Mouse (Mus musculus): ENCODE measurements at regions not wholly inside any gene's neighbourhood (a gene's known extent, or its start where the extent isn't known, plus 50 kb on each side); places are given as distances from the start of the nearest gene placed in this dataset.

DNA sequence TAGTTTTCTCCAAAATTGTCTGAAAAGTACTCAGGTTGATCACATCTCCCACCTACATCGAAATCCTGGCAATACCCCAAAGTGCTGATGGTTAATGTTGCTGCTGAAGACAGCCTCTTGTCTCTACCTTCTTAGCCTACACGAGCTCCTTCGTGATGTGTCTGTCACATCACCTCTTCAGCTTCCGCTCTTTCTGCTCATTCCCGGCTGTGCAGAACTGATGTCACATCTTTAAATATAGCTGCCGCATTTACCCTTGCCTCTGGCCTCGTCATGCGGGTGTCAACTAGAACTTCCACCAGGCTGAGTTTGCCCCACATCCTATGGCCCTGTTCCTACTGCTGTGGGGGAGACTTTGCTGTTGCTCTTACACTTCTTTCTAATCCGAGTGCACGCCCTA, 133.2 kb downstream of the Gm10260 start:
- no peak overlapping the region for H3K9ac ChIP-seq (ENCODE audit: control insufficient read depth, low read depth, low read length, poor library complexity, severe bottlenecking)
- H3K9me3 ChIP-seq (replicated peaks; ENCODE audit: insufficient read depth, low read length), result no peaks in the 10 kb centered on the region
- H3K27ac ChIP-seq (ENCODE audit: control insufficient read depth, low read depth, low read length), result no peak overlapping the region
- no peak overlapping the region for H3K4me3 ChIP-seq (ENCODE audit: control insufficient read depth in 1 of 2, insufficient read depth in 1 of 2, low read depth in 2 of 2, low read length in 2 of 2)
- H3K36me3 ChIP-seq (ENCODE audit: control insufficient read depth in 1 of 2, insufficient read depth in 2 of 2, low read length in 2 of 2), result no peaks in the 10 kb centered on the region
- no peak for DNase-seq (ENCODE audit: low read depth, low spot score)
- no peaks in the 10 kb centered on the region for H3K27me3 ChIP-seq (ENCODE audit: control insufficient read depth in 1 of 2, insufficient read depth in 2 of 2, low read length in 2 of 2)
- H3K79me2 ChIP-seq (ENCODE audit: control insufficient read depth, insufficient read depth, low read length, poor library complexity), result no peaks in the 10 kb centered on the region
- TF ChIP-seq POLR2AphosphoS2 (IDR thresholded peaks at IDR 0.05; ENCODE audit: low read length) (no peak), BHLHE40 (IDR thresholded peaks at IDR 0.05; ENCODE audit: borderline replicate concordance, low read depth, low read length) (no peak), MEF2A (IDR thresholded peaks at IDR 0.05; ENCODE audit: extremely low read depth, insufficient replicate concordance, low read depth, low read length, poor library complexity, severe bottlenecking) (no peak), TCF12 (IDR thresholded peaks at IDR 0.05; ENCODE audit: low read depth, low read length) (no peak), E2F4 (IDR thresholded peaks at IDR 0.05; ENCODE audit: borderline replicate concordance, low read depth, low read length) (no peak), MAFK (IDR thresholded peaks at IDR 0.05; ENCODE audit: borderline replicate concordance, low read depth, low read length) (no peak), ZKSCAN1 (IDR thresholded peaks at IDR 0.05; ENCODE audit: low read depth, low read length) (no peak), HCFC1 (IDR thresholded peaks at IDR 0.05; ENCODE audit: low read depth, low read length) (no peak), ETS1 (IDR thresholded peaks at IDR 0.05; ENCODE audit: low read depth, low read length) (no peak), ZNF384 (IDR thresholded peaks at IDR 0.05; ENCODE audit: low read depth, low read length) (no peak), CHD1 (IDR thresholded peaks at IDR 0.05; ENCODE audit: low read depth, low read length) (no peak), MYB (IDR thresholded peaks at IDR 0.05; ENCODE audit: low read depth, low read length) (no peak), RAD21 (IDR thresholded peaks at IDR 0.05; ENCODE audit: low read depth, low read length) (no peak), NELFE (IDR thresholded peaks at IDR 0.05; ENCODE audit: low read depth, low read length) (no peak)
- no peaks in the 10 kb centered on the region for H3K4me1 ChIP-seq (ENCODE audit: control insufficient read depth in 1 of 2, insufficient read depth in 2 of 2, low read length in 2 of 2)

DNA sequence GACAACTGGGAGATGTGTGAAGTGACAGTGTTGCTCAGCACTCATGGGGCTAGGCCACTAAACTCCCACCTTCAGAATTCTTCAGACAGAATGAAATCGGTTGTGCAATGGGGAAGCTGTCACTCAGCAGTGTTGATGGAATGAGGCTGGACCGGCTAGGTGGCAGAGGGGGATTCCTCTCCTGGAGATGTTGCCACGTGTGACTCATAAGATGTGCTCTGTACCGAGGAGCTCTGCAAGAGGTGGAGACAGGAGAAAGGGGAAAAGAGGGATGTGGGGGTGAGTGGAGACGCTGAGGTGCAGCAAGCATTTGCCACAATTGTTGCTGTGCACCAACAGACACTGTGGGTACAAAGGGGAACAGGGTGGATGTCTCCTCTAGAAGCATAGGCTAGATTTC, 133.6 kb downstream of the Gm10260 start:
- DNase-seq (ENCODE audit: low read depth, low spot score), result no peak
- Histone ChIP-seq H3K9me3 (replicated peaks; ENCODE audit: insufficient read depth, low read length) (no peaks in the 10 kb centered on the region), H3K27ac (ENCODE audit: control insufficient read depth, low read depth, low read length) (no peak overlapping the region), H3K4me3 (ENCODE audit: control insufficient read depth in 1 of 2, insufficient read depth in 1 of 2, low read depth in 2 of 2, low read length in 2 of 2) (no peak overlapping the region), H3K9ac (ENCODE audit: control insufficient read depth, low read depth, low read length, poor library complexity, severe bottlenecking) (no peak overlapping the region), H3K4me1 (ENCODE audit: control insufficient read depth in 1 of 2, insufficient read depth in 2 of 2, low read length in 2 of 2) (no peaks in the 10 kb centered on the region), H3K27me3 (ENCODE audit: control insufficient read depth in 1 of 2, insufficient read depth in 2 of 2, low read length in 2 of 2) (no peaks in the 10 kb centered on the region), H3K36me3 (ENCODE audit: control insufficient read depth in 1 of 2, insufficient read depth in 2 of 2, low read length in 2 of 2) (no peaks in the 10 kb centered on the region), H3K79me2 (ENCODE audit: control insufficient read depth, insufficient read depth, low read length, poor library complexity) (no peaks in the 10 kb centered on the region)
- TF ChIP-seq GATA1 (IDR thresholded peaks at IDR 0.05; ENCODE audit: low read depth, low read length), result no peak
- TF ChIP-seq POLR2A (IDR thresholded peaks at IDR 0.05; ENCODE audit: control insufficient read depth in 1 of 2, insufficient read depth in 1 of 2, low read depth in 1 of 2, low read length in 2 of 2, poor library complexity in 1 of 2), result no peak
- no peak for TF ChIP-seq RCOR1 (IDR thresholded peaks at IDR 0.05; ENCODE audit: low read depth, low read length)
- no peak for TF ChIP-seq MYC (IDR thresholded peaks at IDR 0.05; ENCODE audit: low read depth, low read length)
- TF ChIP-seq KAT2A (conservative IDR thresholded peaks at IDR 0.05; ENCODE audit: low read depth, low read length), result no peak
- TF ChIP-seq RAD21 (IDR thresholded peaks at IDR 0.05; ENCODE audit: low read depth, low read length), result no peak
- TF ChIP-seq BHLHE40 (IDR thresholded peaks at IDR 0.05; ENCODE audit: borderline replicate concordance, low read depth, low read length), result no peak
- no peak for TF ChIP-seq TCF12 (IDR thresholded peaks at IDR 0.05; ENCODE audit: low read depth, low read length)
- no peak for TF ChIP-seq GABPA (IDR thresholded peaks at IDR 0.05; ENCODE audit: low read depth, low read length)
- TF ChIP-seq POLR2AphosphoS5 (IDR thresholded peaks at IDR 0.05; ENCODE audit: borderline replicate concordance, low read depth, low read length), result no peak
- TF ChIP-seq ZC3H11A (IDR thresholded peaks at IDR 0.05; ENCODE audit: low read depth, low read length), result no peak

Measured in MEL (cell line).